Mouse (Mus musculus) testis, adult 2 months (tissue): ENCODE data around the gene 1700016H13Rik. TPM values are rescaled to one million over a fixed set of nuclear protein-coding genes. Genes with fewer than 3 reads are reported as not detected.

Source experiments
- H3K27ac ChIP-seq: fragments of 200-500 bp; 2 replicates; pipeline ENCODE4 v1.5.1; 2012; ENCODE audit warnings: low read depth, low read length; ENCODE audit not compliant: control insufficient read depth, insufficient read depth
- H3K27me3 ChIP-seq: fragments of 200-500 bp; 2 replicates; pipeline ENCODE4 v1.6.1; 2012; ENCODE audit warnings: mild to moderate bottlenecking, low read length, moderate library complexity; ENCODE audit not compliant: control insufficient read depth, insufficient read depth
- H3K36me3 ChIP-seq: fragments of 200-500 bp; 2 replicates; pipeline ENCODE4 v1.6.1; 2012; ENCODE audit warnings: mild to moderate bottlenecking, low read length; ENCODE audit not compliant: control insufficient read depth, insufficient read depth
- H3K4me1 ChIP-seq: fragments of 200-500 bp; 2 replicates; pipeline ENCODE4 v1.6.1; 2012; ENCODE audit warnings: low read length; ENCODE audit not compliant: control insufficient read depth, insufficient read depth
- H3K4me3 ChIP-seq: fragments of 200-500 bp; 2 replicates; pipeline ENCODE4 v1.5.1; 2012; ENCODE audit warnings: low read depth, mild to moderate bottlenecking, low read length, moderate library complexity, mixed read lengths; ENCODE audit not compliant: control insufficient read depth
- CTCF ChIP-seq: fragments of 200-500 bp; IDR thresholded peaks from 2 replicates; pipeline ENCODE4 v1.5.1; 2012; ENCODE audit warnings: low read depth, mild to moderate bottlenecking, inconsistent platforms, low read length, moderate library complexity; ENCODE audit not compliant: control insufficient read depth, insufficient read depth, insufficient replicate concordance
- POLR2A ChIP-seq: fragments of 200-500 bp; IDR thresholded peaks from 2 replicates; pipeline ENCODE4 v1.6.1; 2012; ENCODE audit warnings: low read depth, mild to moderate bottlenecking, inconsistent platforms, low read length, moderate library complexity; ENCODE audit not compliant: control insufficient read depth
- polyA plus RNA-seq: library from polyadenylated mRNA; depleted of rRNA; stranded (reverse); fragments of >200 nt; gene quantifications from 2 replicates; pipeline ENCODE4 v1.2.3, GENCODE M21; 2012; rRNA removed

1700016H13Rik gene
- polyA plus RNA-seq: 429 TPM in 2 replicates

GRCm38 (mm10) chr5:103655346-103656118, at the start of gene 1700016H13Rik:
1700016H13Rik (minus strand) TSS chr5:103656010.
- Histone ChIP-seq H3K4me3 (peak within 1 kb of the TSS; percentile 90), H3K27ac (peak within 1 kb of the TSS; percentile 41; the same call in 1 of the 2 replicates), H3K4me1 (no peaks in the 10 kb centered on the region), H3K27me3 (no peaks in the 10 kb centered on the region), H3K36me3 (no peaks in the 10 kb centered on the region)
- TF ChIP-seq POLR2A (peak; percentile 54; the same call in 1 of the 2 replicates), CTCF (peak; percentile 60; the same call in 1 of the 2 replicates)

- no peak overlapping the region for H3K4me3 ChIP-seq
- TF ChIP-seq CTCF (no peak), POLR2A (no peak)
- no peaks in the 10 kb centered on the region for H3K36me3 ChIP-seq
- no peak overlapping the region for H3K27ac ChIP-seq
- H3K4me1 ChIP-seq: no peaks in the 10 kb centered on the region
- no peaks in the 10 kb centered on the region for H3K27me3 ChIP-seq
Measured at GRCm38 (mm10) chr5:103705331-103705730, 49.5 kb upstream of the 1700016H13Rik start.

GRCm38 (mm10) chr5:103702527-103702926, 46.7 kb upstream of the 1700016H13Rik start:
- no peaks in the 10 kb centered on the region for H3K4me1 ChIP-seq
- H3K4me3 ChIP-seq: no peak overlapping the region
- H3K36me3 ChIP-seq: no peaks in the 10 kb centered on the region
- TF ChIP-seq POLR2A (no peak), CTCF (no peak)
- H3K27me3 ChIP-seq: no peaks in the 10 kb centered on the region
- H3K27ac ChIP-seq: no peak overlapping the region

- Histone ChIP-seq H3K4me1 (no peaks in the 10 kb centered on the region), H3K27me3 (no peaks in the 10 kb centered on the region), H3K36me3 (no peaks in the 10 kb centered on the region), H3K27ac (no peak overlapping the region), H3K4me3 (no peak overlapping the region)
- TF ChIP-seq POLR2A (no peak), CTCF (no peak; the same call in 1 of the 2 replicates)
Measured at GRCm38 (mm10) chr5:103701466-103701865, 45.7 kb upstream of the 1700016H13Rik start.

- Histone ChIP-seq H3K4me3 (no peak overlapping the region), H3K36me3 (no peaks in the 10 kb centered on the region), H3K27ac (no peak overlapping the region), H3K27me3 (no peaks in the 10 kb centered on the region), H3K4me1 (no peaks in the 10 kb centered on the region)
- TF ChIP-seq CTCF (no peak), POLR2A (no peak)
Measured at GRCm38 (mm10) chr5:103700661-103701060, 44.9 kb upstream of the 1700016H13Rik start.

- Histone ChIP-seq H3K4me1 (no peaks in the 10 kb centered on the region), H3K36me3 (no peaks in the 10 kb centered on the region), H3K4me3 (no peak overlapping the region), H3K27me3 (no peaks in the 10 kb centered on the region), H3K27ac (no peak overlapping the region)
- TF ChIP-seq POLR2A (no peak), CTCF (no peak)
Measured at GRCm38 (mm10) chr5:103699537-103699936, 43.7 kb upstream of the 1700016H13Rik start.

- H3K36me3 ChIP-seq: no peaks in the 10 kb centered on the region
- TF ChIP-seq POLR2A (no peak), CTCF (no peak)
- H3K27me3 ChIP-seq: no peaks in the 10 kb centered on the region
- H3K27ac ChIP-seq: no peak overlapping the region
- no peak overlapping the region for H3K4me3 ChIP-seq
- peaks cover under 1% of the 10 kb centered on the region; the same call in 1 of the 2 replicates for H3K4me1 ChIP-seq
Measured at GRCm38 (mm10) chr5:103698577-103698976, 42.8 kb upstream of the 1700016H13Rik start.
